Mouse (Mus musculus) spleen, adult 2 months (tissue): Measurements from ENCODE around the gene Fam118b. TPM values are rescaled to one million over a fixed set of nuclear protein-coding genes. Genes with fewer than 3 reads are reported as not detected.
A peak's percentile ranks its signal among the peaks of the same experiment; 100 is the strongest.

Experiments used
- DNase-seq, 2 experiments: peaks; one replicate each; pipeline versions ENCODE4 v3.0.0 to v3.0.0-alpha.2; 2012 to 2021; ENCODE audit warnings: low spot score in 2 of 2, low read depth in 1 of 2
- H3K27ac ChIP-seq: fragments of 200-500 bp; 2 replicates; pipeline ENCODE4 v1.5.1; 2012; ENCODE audit warnings: low read length, inconsistent platforms; ENCODE audit not compliant: insufficient read depth
- H3K27me3 ChIP-seq: fragments of 200-500 bp; 2 replicates; pipeline ENCODE4 v1.6.1; 2012; ENCODE audit warnings: mild to moderate bottlenecking, moderate library complexity, low read length, inconsistent platforms; ENCODE audit not compliant: control insufficient read depth, insufficient read depth
- H3K36me3 ChIP-seq: fragments of 200-500 bp; 2 replicates; pipeline ENCODE4 v1.6.1; 2012; ENCODE audit warnings: mild to moderate bottlenecking, low read length, inconsistent platforms; ENCODE audit not compliant: control insufficient read depth, insufficient read depth
- H3K4me1 ChIP-seq: fragments of 200-500 bp; 2 replicates; pipeline ENCODE4 v1.6.1; 2011; ENCODE audit warnings: inconsistent platforms; ENCODE audit not compliant: control insufficient read depth, insufficient read depth, insufficient read length
- H3K4me3 ChIP-seq: fragments of 200-500 bp; 2 replicates; pipeline ENCODE4 v1.5.1; 2011; ENCODE audit warnings: mild to moderate bottlenecking, inconsistent platforms; ENCODE audit not compliant: insufficient read depth, insufficient read length; ENCODE audit errors: extremely low read depth
- CTCF ChIP-seq: fragments of 200-500 bp; IDR thresholded peaks from 2 replicates; pipeline ENCODE4 v1.5.1; 2011; ENCODE audit warnings: mild to moderate bottlenecking, inconsistent platforms; ENCODE audit not compliant: insufficient read depth, insufficient read length, insufficient replicate concordance; ENCODE audit errors: extremely low read depth
- POLR2A ChIP-seq: fragments of 200-500 bp; IDR thresholded peaks from 2 replicates; pipeline ENCODE4 v1.6.1; 2011; ENCODE audit warnings: low read depth, low read length, inconsistent platforms
- WGBS: fragments of 180-500 bp; shearing (Covaris S2); methylation state at CpG from one replicate; pipeline ENCODE4 v1.1.7; 2018; 5-methylcytosine and 5-hydroxymethylcytosine counted together
- polyA plus RNA-seq: library from polyadenylated mRNA; depleted of rRNA; stranded (reverse); fragments of >200 nt; gene quantifications from 2 replicates; pipeline ENCODE4 v1.2.3, GENCODE M21; 2012

Fam118b gene
- polyA plus RNA-seq, 1 experiment, result 9.6 TPM

- Histone ChIP-seq H3K27ac (no peak overlapping the region), H3K4me1 (no peaks in the 10 kb centered on the region), H3K27me3 (no peaks in the 10 kb centered on the region), H3K4me3 (no peak overlapping the region), H3K36me3 (peaks cover 6% of the 10 kb centered on the region; the same call in 1 of the 2 replicates)
- DNase-seq, result no peak
- TF ChIP-seq POLR2A (no peak), CTCF (no peak)
- 94% methylated on average over 6 of the region's 6 CpGs for WGBS
Observed at GRCm38 (mm10) chr9:35238915-35239571, 28.6 kb downstream of the Fam118b start.

- H3K36me3 ChIP-seq, result peaks cover 6% of the 10 kb centered on the region; the same call in 1 of the 2 replicates
- H3K27me3 ChIP-seq, result no peaks in the 10 kb centered on the region
- H3K4me1 ChIP-seq, result no peaks in the 10 kb centered on the region
- H3K27ac ChIP-seq, result no peak overlapping the region
- TF ChIP-seq CTCF, result no peak
- TF ChIP-seq POLR2A, result no peak
- 100% methylated on average over 1 of the region's 1 CpGs for WGBS
- H3K4me3 ChIP-seq, result no peak overlapping the region
- DNase-seq, result no peak
Observed at GRCm38 (mm10) chr9:35238371-35238770, 29.2 kb downstream of the Fam118b start.

GRCm38 (mm10) chr9:35235996-35236395, 31.6 kb downstream of the Fam118b start:
- WGBS, result 88% methylated on average over 3 of the region's 3 CpGs
- H3K4me3 ChIP-seq, result no peak overlapping the region
- no peaks in the 10 kb centered on the region for H3K4me1 ChIP-seq
- peaks cover 8% of the 10 kb centered on the region; the same call in 1 of the 2 replicates for H3K36me3 ChIP-seq
- no peak overlapping the region for H3K27ac ChIP-seq
- no peaks in the 10 kb centered on the region for H3K27me3 ChIP-seq
- no peak for TF ChIP-seq POLR2A
- no peak for TF ChIP-seq CTCF
- DNase-seq, result no peak

GRCm38 (mm10) chr9:35228671-35229070, 38.9 kb downstream of the Fam118b start:
- 89% methylated on average over 3 of the region's 3 CpGs for WGBS
- no peak overlapping the region for H3K4me3 ChIP-seq
- DNase-seq, result no peak
- H3K4me1 ChIP-seq, result no peaks in the 10 kb centered on the region
- no peaks in the 10 kb centered on the region for H3K27me3 ChIP-seq
- peaks cover 3% of the 10 kb centered on the region; the same call in 1 of the 2 replicates for H3K36me3 ChIP-seq
- H3K27ac ChIP-seq, result no peak overlapping the region
- no peak for TF ChIP-seq POLR2A
- TF ChIP-seq CTCF, result no peak

- no peaks in the 10 kb centered on the region for H3K4me1 ChIP-seq
- TF ChIP-seq POLR2A (no peak), CTCF (no peak)
- H3K4me3 ChIP-seq, result no peak overlapping the region
- DNase-seq, result no peak
- no peak overlapping the region for H3K27ac ChIP-seq
- 97% methylated on average over 3 of the region's 3 CpGs for WGBS
- peaks cover 10% of the 10 kb centered on the region for H3K36me3 ChIP-seq
- no peaks in the 10 kb centered on the region for H3K27me3 ChIP-seq
Observed at GRCm38 (mm10) chr9:35223466-35223865, 44.1 kb downstream of the Fam118b start.

GRCm38 (mm10) chr9:35217963-35218362, 49.6 kb downstream of the Fam118b start:
- DNase-seq, result no peak
- H3K36me3 ChIP-seq, result peaks cover 31% of the 10 kb centered on the region
- no peak overlapping the region for H3K27ac ChIP-seq
- H3K27me3 ChIP-seq, result no peaks in the 10 kb centered on the region
- H3K4me3 ChIP-seq, result no peak overlapping the region
- no peak for TF ChIP-seq CTCF
- TF ChIP-seq POLR2A, result no peak
- 76% methylated on average over 1 of the region's 1 CpGs for WGBS
- H3K4me1 ChIP-seq, result no peaks in the 10 kb centered on the region

- 31% methylated on average over 26 of the region's 26 CpGs for WGBS
- H3K27ac ChIP-seq, result peak overlapping the region; percentile 86
- H3K36me3 ChIP-seq, result peaks cover 27% of the 10 kb centered on the region
- peak overlapping the region; percentile 92 for H3K4me3 ChIP-seq
- no peaks in the 10 kb centered on the region for H3K27me3 ChIP-seq
- H3K4me1 ChIP-seq, result peaks cover 5% of the 10 kb centered on the region; the same call in 1 of the 2 replicates
- TF ChIP-seq POLR2A (no peak), CTCF (no peak)
- no peak for DNase-seq
Observed at GRCm38 (mm10) chr9:35211573-35212511, 55.8 kb downstream of the Fam118b start.
